Mouse (Mus musculus): Measurements from ENCODE around the gene Tmem151a. TPM values are rescaled to one million over a fixed set of nuclear protein-coding genes. Genes with fewer than 3 reads are reported as not detected.

Tmem151a gene
- total and polyA plus RNA-seq, 3 experiments = not detected

GRCm38 (mm10) chr19:5052166-5052822 lies 33.0 kb downstream of the Tmem151a start:
- Histone ChIP-seq H3K9me3 (replicated peaks; ENCODE audit: low read length) (no peaks in the 10 kb centered on the region), H3K79me2 (replicated peaks; ENCODE audit: control insufficient read depth, extremely low read depth, insufficient read depth, poor library complexity, severe bottlenecking) (no peaks in the 10 kb centered on the region), H3K4me3 (replicated peaks in 1 of 3; ENCODE audit: low read depth in 2 of 3, low read length in 2 of 3, poor library complexity in 1 of 3) (no peak overlapping the region), H3K4me2 (ENCODE audit: insufficient read depth, low read depth, poor library complexity, severe bottlenecking) (no peak overlapping the region), H3K9ac (ENCODE audit: insufficient read depth, low read depth) (no peak overlapping the region), H3K27me3 (replicated peaks) (no peaks in the 10 kb centered on the region), H3K36me3 (replicated peaks in 1 of 2; ENCODE audit: control insufficient read depth in 1 of 2, insufficient read depth in 1 of 2, low read length in 1 of 2) (peaks cover 23 to 71% of the 10 kb centered on the region in 2 experiments), H3K27ac (ENCODE audit: insufficient read depth, low read depth) (no peak overlapping the region), H3K4me1 (ENCODE audit: control insufficient read depth in 1 of 2, insufficient read depth in 2 of 2) (peaks cover 12 to 19% of the 10 kb centered on the region in 2 experiments)
- in situ Hi-C loops (cut with MboI; ENCODE audit: low pct_ligation_motif_present, low pct_unique_long_range_greater_than_20kb, low sequenced_read_pairs) = no loop called here
- TF ChIP-seq USF2 (conservative IDR thresholded peaks at IDR 0.05; ENCODE audit: low read depth, low read length) = no peak
- TF ChIP-seq ZC3H11A (IDR thresholded peaks at IDR 0.05; ENCODE audit: low read depth, low read length) = no peak
- no peak for TF ChIP-seq GABPA (IDR thresholded peaks at IDR 0.05; ENCODE audit: insufficient replicate concordance, low read depth, low read length)
- TF ChIP-seq ELF1 (IDR thresholded peaks at IDR 0.05; ENCODE audit: low read depth, low read length) = no peak
- no peak for TF ChIP-seq E2F4 (IDR thresholded peaks at IDR 0.05; ENCODE audit: insufficient replicate concordance, low read depth, low read length)
- TF ChIP-seq BHLHE40 (IDR thresholded peaks at IDR 0.05; ENCODE audit: low read depth, low read length) = no peak
- TF ChIP-seq POLR2A (IDR thresholded peaks at IDR 0.05; ENCODE audit: low read depth, low read length) = no peak
- TF ChIP-seq MAX (IDR thresholded peaks at IDR 0.05; ENCODE audit: low read length) = no peak
- TF ChIP-seq EP300 (IDR thresholded peaks at IDR 0.05; ENCODE audit: low read length) = no peak
- TF ChIP-seq KAT2A (IDR thresholded peaks at IDR 0.05; ENCODE audit: insufficient replicate concordance, low read length) = no peak
- no peak for TF ChIP-seq RAD21 (IDR thresholded peaks at IDR 0.05; ENCODE audit: low read depth, low read length)
- no peak for TF ChIP-seq USF1 (IDR thresholded peaks at IDR 0.05; ENCODE audit: low read depth, low read length)
- TF ChIP-seq JUND (conservative IDR thresholded peaks at IDR 0.05; ENCODE audit: low read depth, low read length) = no peak
- no peak for TF ChIP-seq NRF1 (IDR thresholded peaks at IDR 0.05; ENCODE audit: low read depth, low read length)
- no peak for TF ChIP-seq UBTF (IDR thresholded peaks at IDR 0.05; ENCODE audit: low read depth, low read length)
- no peak for TF ChIP-seq ZNF384 (IDR thresholded peaks at IDR 0.05; ENCODE audit: low read depth, low read length)
- TF ChIP-seq NELFE (IDR thresholded peaks at IDR 0.05; ENCODE audit: low read depth, low read length) = no peak
- TF ChIP-seq POLR2AphosphoS2 (IDR thresholded peaks at IDR 0.05; ENCODE audit: low read depth, low read length) = no peak
- TF ChIP-seq MYC (IDR thresholded peaks at IDR 0.05; ENCODE audit: low read depth, low read length) = no peak
- dilution Hi-C loops (cut with MboI; ENCODE audit: extremely low pct_ligation_motif_present, extremely low pct_unique_long_range_greater_than_20kb, low sequenced_read_pairs) = no loop called here
- no peak for DNase-seq (ENCODE audit: extremely low read depth)

DNA sequence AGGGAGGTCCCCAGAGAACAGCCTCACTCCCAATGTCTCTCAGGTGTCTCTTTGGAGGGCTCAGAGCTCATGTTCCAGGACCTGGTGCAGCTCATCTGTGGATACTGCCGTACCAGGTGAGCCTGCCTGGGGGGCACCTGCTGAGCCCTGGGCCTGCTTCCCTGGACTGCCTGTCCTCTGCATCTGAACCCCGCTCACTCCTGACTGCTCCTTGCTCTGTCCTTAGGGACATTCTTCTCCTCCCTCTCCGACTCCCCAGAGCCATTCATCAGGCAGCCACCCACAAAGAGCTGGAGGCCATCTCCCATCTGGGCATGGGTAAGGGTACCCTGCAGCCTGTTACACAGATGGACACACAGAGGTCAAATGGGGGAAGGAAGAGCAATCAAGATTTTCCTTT lies 33.8 kb downstream of the Tmem151a start:
- H3K36me3 ChIP-seq (replicated peaks in 1 of 2; ENCODE audit: control insufficient read depth in 1 of 2, insufficient read depth in 1 of 2, low read length in 1 of 2) = peaks cover 31 to 79% of the 10 kb centered on the region in 2 experiments

More for the DNA sequence above, 33.8 kb downstream of the Tmem151a start:
- dilution Hi-C loops (cut with MboI; ENCODE audit: extremely low pct_ligation_motif_present, extremely low pct_unique_long_range_greater_than_20kb, low sequenced_read_pairs) = no loop called here
- no peak overlapping the region for H3K27ac ChIP-seq (ENCODE audit: insufficient read depth, low read depth)
- no peak overlapping the region for H3K9ac ChIP-seq (ENCODE audit: insufficient read depth, low read depth)
- no peak for TF ChIP-seq USF2 (conservative IDR thresholded peaks at IDR 0.05; ENCODE audit: low read depth, low read length)
- DNase-seq (ENCODE audit: extremely low read depth) = no peak
- H3K4me2 ChIP-seq (ENCODE audit: insufficient read depth, low read depth, poor library complexity, severe bottlenecking) = no peak overlapping the region
- in situ Hi-C loops (cut with MboI; ENCODE audit: low pct_ligation_motif_present, low pct_unique_long_range_greater_than_20kb, low sequenced_read_pairs) = no loop called here
- H3K4me3 ChIP-seq (replicated peaks in 1 of 3; ENCODE audit: low read depth in 2 of 3, low read length in 2 of 3, poor library complexity in 1 of 3) = no peak overlapping the region
- no peaks in the 10 kb centered on the region for H3K9me3 ChIP-seq (replicated peaks; ENCODE audit: low read length)
- H3K27me3 ChIP-seq (replicated peaks) = no peaks in the 10 kb centered on the region
- peaks cover 12 to 19% of the 10 kb centered on the region in 2 experiments for H3K4me1 ChIP-seq (ENCODE audit: control insufficient read depth in 1 of 2, insufficient read depth in 2 of 2)
- H3K79me2 ChIP-seq (replicated peaks; ENCODE audit: control insufficient read depth, extremely low read depth, insufficient read depth, poor library complexity, severe bottlenecking) = no peaks in the 10 kb centered on the region
